Mouse (Mus musculus) frontal cortex, postnatal 14 days (tissue): ENCODE results near the gene Acadvl.

Experiments used
- DNase-seq, 2 experiments: peaks; one replicate each; pipeline ENCODE4 v3.0.0; 2022; ENCODE audit warnings: low spot score in 2 of 2

Gene Acadvl

DNA sequence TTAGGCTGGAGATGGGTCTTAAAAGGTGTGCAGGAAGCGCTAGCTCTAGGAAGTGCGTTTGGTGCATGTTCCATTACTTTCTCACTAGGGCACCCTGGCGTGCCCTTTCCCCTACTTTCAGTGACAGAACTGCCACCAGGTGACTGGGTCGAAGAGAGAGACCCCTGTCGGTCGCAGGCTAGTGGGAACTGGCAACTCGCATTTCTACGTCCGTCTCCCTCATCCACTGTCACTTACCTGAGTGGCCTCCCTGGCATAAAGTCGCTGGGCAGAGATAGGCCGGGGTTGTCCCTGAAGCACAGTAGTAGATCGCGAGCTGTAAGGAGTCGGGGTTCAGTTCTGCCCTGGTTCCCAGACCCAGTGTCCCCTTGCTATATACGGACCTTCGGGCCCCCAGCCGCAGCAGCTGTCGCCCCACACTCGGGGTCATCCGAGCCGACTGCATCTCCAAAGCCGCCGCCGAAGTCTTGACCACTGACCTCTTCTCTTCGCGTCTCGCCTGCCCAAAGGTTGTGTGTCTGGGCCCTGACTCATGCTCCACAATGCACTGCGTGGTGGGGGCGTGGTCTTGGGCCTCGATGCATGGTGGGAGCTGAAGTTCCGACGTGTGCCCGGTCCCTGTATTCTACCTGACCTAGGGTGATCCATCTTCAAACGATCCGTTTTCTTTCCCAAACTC lies at the start of gene Acadvl:
TSS of gene Acadvl (minus strand) at position 532 of the 679 bp plus-strand sequence.
- DNase-seq: peak; percentile 74 to 81

- no peak for DNase-seq
Measured at GRCm38 (mm10) chr11:70063053-70063452, 47.8 kb upstream of the Acadvl start.

DNA sequence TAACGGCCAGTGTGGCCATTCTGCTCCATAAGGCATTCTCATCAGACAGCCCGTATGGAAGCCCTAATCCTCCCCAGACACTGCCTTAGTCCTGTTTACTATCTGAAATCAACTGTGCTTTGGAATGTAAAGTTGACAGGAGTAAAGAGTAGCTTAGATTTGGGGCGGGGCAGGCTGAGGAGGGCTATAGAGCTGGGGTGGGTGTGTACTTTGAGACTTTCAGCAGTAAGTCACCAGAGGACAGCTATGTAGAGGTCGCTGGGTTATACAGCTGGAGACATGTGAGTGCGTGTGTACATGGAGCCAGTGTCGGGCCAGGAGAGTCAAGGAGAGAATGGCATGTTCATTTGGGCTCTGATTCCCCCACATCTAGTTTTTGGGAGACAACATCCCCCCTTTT lies 44.7 kb upstream of the Acadvl start:
- no peak for DNase-seq

GRCm38 (mm10) chr11:70057805-70058204 lies 42.6 kb upstream of the Acadvl start:
- DNase-seq: no peak

DNA sequence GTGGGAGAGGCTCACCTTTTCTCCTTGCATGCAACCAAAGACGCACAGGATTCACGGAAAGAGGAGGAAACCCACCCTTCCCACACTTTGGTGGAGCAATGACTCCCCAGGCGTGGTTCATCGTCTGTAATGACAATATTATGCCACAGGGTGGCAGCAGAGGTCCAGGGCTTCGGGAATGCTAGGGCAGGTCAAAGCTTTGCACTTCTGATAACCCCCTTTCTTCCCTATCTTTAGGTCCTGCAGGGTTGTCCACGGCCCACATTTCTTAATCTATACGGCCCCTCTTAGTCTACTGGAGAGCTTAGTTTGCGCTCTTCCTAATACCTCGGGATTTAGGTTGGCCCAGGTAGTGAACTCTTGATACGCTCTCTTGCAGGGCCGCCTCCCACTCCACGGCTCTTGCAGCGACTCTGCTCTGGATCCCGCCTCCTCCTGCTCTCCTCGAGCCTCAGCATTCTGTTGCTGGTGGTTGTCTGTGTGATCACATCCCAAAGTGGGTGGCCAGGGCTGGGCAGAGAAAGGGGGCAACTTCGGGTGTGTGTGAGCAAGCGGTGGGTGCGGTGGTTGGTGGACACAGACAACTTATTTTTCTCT lies 40.5 kb upstream of the Acadvl start:
- DNase-seq: peak in 1 of 2 experiments; percentile 73

DNA sequence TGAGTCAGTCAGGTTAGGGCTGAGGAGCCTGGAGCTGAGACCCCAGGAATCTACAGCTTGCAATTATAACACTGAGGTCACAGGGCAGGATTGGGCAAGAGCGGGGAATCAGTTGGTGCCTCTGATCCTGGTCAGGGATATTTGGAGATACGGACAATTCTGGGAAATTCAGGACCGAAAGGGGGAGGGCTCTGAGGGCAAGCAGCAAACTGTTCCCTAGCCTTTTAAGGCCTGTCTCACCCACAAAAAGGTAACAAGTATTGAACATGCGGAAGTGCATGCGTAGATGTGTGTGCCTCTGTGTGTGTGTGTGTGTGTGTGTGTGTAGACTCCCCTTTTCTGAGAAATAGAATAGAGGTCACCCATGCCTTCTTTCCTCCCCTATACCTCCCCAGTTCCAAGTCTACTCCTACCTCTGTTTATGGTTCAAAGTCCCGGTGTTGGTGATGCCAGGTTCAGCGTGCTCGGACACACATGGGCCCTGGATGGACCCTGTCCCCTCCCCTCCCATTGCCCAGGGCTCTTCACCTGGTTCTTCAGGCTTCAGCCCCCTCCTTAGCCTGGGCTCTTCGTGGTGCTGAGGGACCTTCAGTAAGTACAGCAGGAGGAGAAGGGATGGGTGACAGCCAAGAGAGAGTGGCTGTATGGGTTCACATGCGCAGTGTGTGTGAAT lies 38.8 kb upstream of the Acadvl start, which contains the start of gene Asgr1:
TSS of gene Asgr1 (plus strand) at position 188 of the 673 bp plus-strand sequence.
- DNase-seq: no peak

DNA sequence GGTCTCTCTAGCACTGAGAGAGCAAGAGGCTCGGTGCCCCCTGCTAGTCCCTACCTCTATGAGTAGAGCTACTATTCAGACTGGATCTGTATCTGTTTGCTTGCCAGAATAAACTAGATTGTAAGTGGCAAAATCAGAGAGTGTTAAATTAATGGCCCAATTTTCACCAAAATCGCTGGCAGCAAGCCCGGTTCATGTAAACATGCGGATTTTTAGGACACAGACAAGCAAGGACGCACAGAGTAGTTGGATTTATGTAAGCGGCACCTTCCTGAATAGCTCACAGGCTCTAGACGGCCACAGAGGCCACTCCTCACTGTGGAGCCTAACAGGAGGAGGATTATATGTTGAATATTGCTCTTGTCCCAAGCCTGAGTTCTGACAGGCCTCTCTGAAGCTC lies 37.9 kb upstream of the Acadvl start:
- DNase-seq: no peak

GRCm38 (mm10) chr11:70049816-70050215 lies 34.6 kb upstream of the Acadvl start:
- DNase-seq: peak in 1 of 2 experiments; percentile 45

DNA sequence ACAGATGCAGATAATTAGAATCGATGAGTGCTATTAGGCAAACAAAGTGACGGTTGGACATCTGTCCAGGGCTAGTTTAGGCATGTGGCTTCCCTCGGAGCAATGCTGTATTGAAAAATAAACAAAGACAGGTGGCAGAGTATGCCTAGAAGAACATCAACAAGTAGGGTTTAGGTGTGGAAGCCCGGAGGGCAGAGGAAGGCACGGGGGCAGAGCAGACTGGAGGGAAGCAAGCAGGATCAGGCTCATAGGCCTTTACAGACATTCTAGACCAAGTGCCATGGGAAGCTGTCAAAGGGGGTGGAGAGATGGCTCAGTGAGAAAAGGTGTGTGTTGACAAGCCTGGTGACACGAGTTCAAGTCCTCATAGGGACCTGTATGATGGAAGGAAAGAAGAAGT lies 34.2 kb upstream of the Acadvl start:
- no peak for DNase-seq

- DNase-seq: no peak
Measured at GRCm38 (mm10) chr11:70045435-70045834, 30.2 kb upstream of the Acadvl start.

GRCm38 (mm10) chr11:70043665-70044064 lies 28.5 kb upstream of the Acadvl start:
- DNase-seq: peak in 1 of 2 experiments; percentile 2

GRCm38 (mm10) chr11:70042309-70043085 lies 27.3 kb upstream of the Acadvl start:
- peak in 1 of 2 experiments; percentile 3 for DNase-seq

DNA sequence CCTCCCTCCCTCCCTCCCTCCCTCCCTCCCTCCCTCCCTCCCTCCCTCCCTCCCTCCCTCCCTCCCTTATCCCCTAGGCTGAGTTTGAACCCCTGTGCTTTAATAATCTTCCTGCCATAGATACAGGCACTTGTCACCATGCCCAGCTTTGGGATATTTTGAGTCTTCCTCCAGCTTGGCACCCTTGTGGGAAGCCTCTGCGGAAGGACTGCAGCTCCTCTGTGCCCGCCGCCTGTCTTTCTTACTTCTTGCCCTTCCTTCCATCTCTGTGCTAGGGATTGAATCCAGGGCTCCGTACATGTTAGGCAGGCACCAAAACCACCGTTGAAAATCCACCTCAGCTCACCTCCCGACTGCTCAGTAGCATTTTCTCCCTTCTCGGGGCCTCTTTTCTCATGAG lies 25.0 kb upstream of the Acadvl start:
- DNase-seq: no peak

DNA sequence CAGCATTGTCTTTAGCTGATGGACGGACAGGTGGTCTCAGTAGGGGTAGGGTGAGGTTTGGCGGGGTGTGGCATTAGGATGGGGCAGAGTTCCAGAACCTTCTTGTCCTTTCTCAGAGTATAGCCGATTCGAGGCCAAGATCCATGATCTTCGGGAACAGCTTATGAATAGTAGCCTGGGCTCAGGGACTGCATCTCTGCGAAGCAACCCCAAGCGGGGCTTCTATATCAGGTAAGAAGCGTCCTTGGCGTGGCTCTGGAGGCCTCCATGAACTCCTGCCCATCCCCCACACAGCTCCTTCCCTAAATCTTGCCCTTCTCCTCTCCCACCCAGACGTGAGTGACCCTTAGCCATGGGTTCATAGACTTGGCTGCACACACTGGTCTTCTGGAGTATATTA lies 24.4 kb upstream of the Acadvl start:
- no peak for DNase-seq

- DNase-seq: no peak
Measured at GRCm38 (mm10) chr11:70038174-70038573, 23.0 kb upstream of the Acadvl start.

DNA sequence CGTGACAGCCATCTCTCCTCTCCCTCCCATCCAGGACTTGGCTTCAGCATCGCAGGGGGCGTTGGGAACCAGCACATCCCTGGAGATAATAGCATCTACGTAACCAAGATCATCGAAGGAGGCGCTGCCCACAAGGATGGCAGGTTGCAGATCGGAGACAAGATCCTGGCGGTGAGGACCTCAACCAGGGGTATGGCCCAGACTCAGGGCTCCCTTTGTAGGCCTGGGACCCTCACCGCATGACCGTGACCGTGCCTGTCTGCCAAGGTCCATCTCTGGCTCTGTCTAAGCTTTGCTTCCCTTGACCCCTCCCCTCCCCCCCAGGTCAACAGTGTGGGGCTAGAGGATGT lies 16.1 kb upstream of the Acadvl start:
- DNase-seq: no peak

- no peak for DNase-seq
Measured at GRCm38 (mm10) chr11:70030651-70031320, 15.6 kb upstream of the Acadvl start.

DNA sequence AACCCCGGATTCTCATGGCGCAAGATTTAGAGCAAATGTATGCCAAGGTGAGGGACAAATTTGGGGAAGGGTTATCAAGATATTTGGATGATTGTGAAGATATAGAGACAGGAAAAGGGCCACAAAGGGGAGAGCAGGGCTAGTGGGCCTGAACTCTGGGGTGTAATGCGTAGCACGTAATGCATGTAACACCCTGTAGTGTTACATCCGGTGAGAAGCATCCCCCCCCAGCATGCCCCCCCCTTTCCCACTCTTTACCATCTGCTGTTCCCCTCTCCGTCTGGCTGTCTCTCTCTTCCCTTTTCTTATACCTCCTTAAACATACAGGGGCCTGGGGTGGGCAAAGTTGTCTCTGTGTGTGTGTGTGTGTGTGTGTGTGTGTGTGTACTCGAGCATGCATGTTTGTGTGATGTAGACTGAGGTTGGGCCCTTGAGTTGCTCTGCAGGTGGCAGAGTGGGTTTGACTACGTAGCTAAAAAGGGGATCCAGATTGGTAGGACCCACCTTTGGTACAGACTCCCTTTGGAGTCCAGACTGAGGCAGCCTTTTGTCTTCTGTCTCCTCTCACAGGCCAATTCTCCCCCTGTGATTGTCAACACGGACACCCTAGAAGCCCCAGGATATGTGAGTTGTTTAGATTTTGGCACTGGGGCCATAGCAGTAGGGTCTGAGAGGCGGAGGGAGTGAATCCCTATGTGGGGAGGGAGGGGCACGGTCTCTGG lies 14.8 kb upstream of the Acadvl start:
- no peak for DNase-seq

DNA sequence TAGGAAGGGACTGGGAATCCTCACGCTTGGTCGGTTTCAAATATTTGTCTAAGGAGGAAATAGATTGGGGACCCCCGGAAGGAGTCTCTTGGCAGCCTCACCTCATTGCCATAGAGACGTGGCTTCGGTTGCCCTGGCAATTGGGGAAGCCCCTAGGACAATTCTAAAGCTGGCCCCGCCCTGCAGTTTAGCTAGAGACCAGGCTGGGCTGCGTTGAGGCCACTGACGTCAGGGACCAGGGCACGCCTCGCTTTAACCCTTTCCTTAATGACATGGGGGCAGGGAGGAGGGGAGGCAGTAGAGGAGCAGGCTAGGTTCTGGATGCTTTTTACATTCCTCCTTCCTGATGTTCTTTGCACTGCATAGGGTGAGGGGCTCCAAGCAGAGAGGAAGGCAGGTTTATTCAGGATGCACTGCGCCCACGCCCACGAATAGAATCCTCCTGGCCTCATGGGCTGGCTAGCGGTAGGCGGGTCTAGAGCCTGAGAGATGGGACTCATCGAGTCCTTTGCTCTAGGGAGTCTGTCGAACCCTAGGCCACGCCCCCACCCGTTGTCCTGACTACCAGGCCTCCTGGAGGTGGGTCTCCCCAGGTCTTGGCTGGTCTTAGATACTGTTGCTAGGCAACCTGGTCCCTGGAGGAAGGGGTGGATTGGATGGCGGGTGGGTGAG lies 14.1 kb upstream of the Acadvl start:
- peak; percentile 87 to 93 for DNase-seq

DNA sequence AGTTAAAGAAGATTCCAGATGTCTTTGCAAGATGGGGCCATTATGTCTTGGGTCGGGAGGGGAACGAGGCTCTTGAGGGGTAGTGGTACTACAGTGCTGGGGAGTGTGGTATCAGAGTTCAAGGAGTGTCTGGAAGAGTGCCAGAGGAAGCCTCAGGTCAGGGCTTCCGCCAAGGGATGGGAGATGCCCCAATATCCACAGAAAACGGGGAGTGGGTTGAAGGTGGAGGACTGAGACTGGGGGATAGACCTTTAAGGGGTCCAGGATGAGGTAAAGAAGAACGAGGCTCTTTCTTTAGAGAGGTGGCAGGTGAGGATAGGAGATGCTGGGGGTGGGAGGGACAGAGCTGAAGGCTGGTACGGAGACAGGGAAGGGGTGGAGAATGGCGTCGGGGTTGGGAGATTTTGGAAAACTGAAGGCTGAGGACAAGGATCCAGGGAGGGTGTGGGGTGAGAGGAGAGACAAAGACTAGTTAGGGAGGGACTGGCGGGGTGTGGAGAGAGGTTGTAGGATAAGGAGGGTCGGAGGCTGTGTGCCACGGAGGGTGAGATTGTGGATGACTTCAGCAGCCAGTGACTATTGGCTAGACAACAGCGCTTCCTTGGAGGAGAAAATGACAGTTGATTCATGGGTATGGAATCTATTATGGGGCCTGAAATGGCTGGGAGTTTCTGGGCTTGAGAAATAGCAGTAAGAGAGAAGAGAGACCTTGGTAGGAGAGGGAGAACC lies 13.4 kb upstream of the Acadvl start:
- no peak for DNase-seq
